Mouse (Mus musculus) hindbrain, embryonic 11.5 days (tissue): ENCODE measurements around the gene Trim44. TPM values are rescaled to one million over a fixed set of nuclear protein-coding genes. Genes with fewer than 3 reads are reported as not detected.

Source experiments
- ATAC-seq: fragments of 200-750 bp; cut with Nextera tagmentation; 2 replicates; pipeline ENCODE4 v1.8.0; 2017; ENCODE audit warnings: mild to moderate bottlenecking, moderate TSS enrichment, moderate library complexity; ENCODE audit not compliant: low FRiP score
- DNase-seq: peaks from one replicate; pipeline ENCODE4 v3.0.0-alpha.2; 2015; ENCODE audit warnings: low spot score
- H3K27ac ChIP-seq: fragments of 300-500 bp; sonication (generic); 2 replicates; pipeline ENCODE4 v1.5.1; 2014; ENCODE audit warnings: mild to moderate bottlenecking, low read depth, low read length
- H3K27me3 ChIP-seq: fragments of 300-500 bp; sonication (generic); 2 replicates; pipeline ENCODE4 v1.6.1; 2014; ENCODE audit warnings: mild to moderate bottlenecking, low read length, moderate library complexity, mixed read lengths; ENCODE audit not compliant: control insufficient read depth, insufficient read depth
- H3K36me3 ChIP-seq: fragments of 300-500 bp; sonication (generic); 2 replicates; pipeline ENCODE4 v1.6.1; 2014; ENCODE audit warnings: mild to moderate bottlenecking, low read length, moderate library complexity, mixed read lengths; ENCODE audit not compliant: control insufficient read depth, insufficient read depth
- H3K4me1 ChIP-seq: fragments of 300-500 bp; sonication (generic); replicated peaks from 2 replicates; pipeline ENCODE4 v1.6.1; 2014; ENCODE audit warnings: low read length, mixed read lengths; ENCODE audit not compliant: control insufficient read depth, insufficient read depth
- H3K4me2 ChIP-seq: fragments of 300-500 bp; sonication (generic); replicated peaks from 2 replicates; pipeline ENCODE4 v1.6.1; 2014; ENCODE audit warnings: mild to moderate bottlenecking, low read depth, low read length
- H3K4me3 ChIP-seq: fragments of 300-500 bp; sonication (generic); 2 replicates; pipeline ENCODE4 v1.5.1; 2014; ENCODE audit warnings: low read depth, low read length
- H3K9ac ChIP-seq: fragments of 300-500 bp; sonication (generic); 2 replicates; pipeline ENCODE4 v1.6.1; 2014; ENCODE audit warnings: low read depth, low read length
- H3K9me3 ChIP-seq: fragments of 300-500 bp; sonication (generic); 2 replicates; pipeline ENCODE4 v1.6.1; 2016; ENCODE audit warnings: low read length; ENCODE audit not compliant: control insufficient read depth
- WGBS: fragments of 180-500 bp; shearing (Covaris S2); extraction: QIAGEN DNeasy Blood & Tissue Kit; methylation state at CpG from one replicate; pipeline ENCODE4 v1.1.7; 2014; 5-methylcytosine and 5-hydroxymethylcytosine counted together
- polyA plus RNA-seq: library from polyadenylated mRNA; unstranded; fragments of >200 nt; fragmentation: Nextera tagmentation; extraction: Ambion mirVana; gene quantifications from 2 replicates; pipeline ENCODE4 v1.2.1, GENCODE M21; 2014

Gene Trim44
- polyA plus RNA-seq, 1 experiment from 2014 or later = 44.3 TPM

DNA sequence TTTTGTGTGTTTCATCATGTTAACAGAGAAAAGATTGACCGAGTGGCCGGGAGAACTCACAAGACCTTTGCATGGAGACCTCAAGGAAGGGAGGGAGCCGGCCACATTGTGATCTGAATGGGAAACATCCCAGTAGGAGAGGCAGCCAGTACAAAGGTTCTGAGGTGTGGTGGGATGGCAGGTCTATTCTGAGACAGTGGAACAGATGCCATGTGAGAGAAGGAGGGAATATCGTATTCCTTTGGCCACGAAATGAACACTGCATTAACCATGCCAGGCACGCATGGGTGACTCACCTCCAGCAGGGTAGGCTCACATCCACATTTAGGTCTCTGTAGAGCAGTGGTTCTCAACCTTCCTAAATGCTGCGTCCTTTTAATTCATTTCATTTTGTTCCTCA, 154.4 kb downstream of the Trim44 start:
- Histone ChIP-seq H3K4me3 (no peak overlapping the region), H3K27ac (no peak overlapping the region), H3K4me1 (peaks cover 4% of the 10 kb centered on the region; the same call in 1 of the 2 replicates), H3K4me2 (no peak overlapping the region), H3K9ac (no peak overlapping the region), H3K36me3 (no peaks in the 10 kb centered on the region), H3K27me3 (no peaks in the 10 kb centered on the region), H3K9me3 (no peaks in the 10 kb centered on the region)
- WGBS = 88% methylated on average over 7 of the region's 7 CpGs
- no peak for ATAC-seq
- DNase-seq = no peak

DNA sequence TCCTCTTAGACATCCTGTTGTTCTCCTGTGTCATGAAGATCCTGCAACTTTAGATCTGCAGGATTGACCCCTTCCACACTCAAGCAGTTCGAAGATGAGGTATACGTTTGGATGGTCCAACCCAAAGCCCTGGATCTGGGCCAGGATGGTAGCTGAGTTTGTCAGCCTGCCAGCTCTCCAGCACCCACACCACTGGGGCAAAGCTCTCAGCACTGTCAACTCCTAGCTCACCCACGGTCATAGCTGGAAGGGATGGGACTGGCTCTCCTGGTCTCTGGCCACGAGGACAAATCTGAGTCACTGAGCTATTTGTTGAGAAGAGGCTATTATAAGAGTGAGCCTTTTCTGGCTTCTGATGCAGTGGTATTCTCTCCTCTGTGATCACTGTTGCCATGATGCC, 155.0 kb downstream of the Trim44 start:
- Histone ChIP-seq H3K9ac (no peak overlapping the region), H3K36me3 (no peaks in the 10 kb centered on the region), H3K4me3 (no peak overlapping the region), H3K9me3 (no peaks in the 10 kb centered on the region), H3K27ac (no peak overlapping the region), H3K4me2 (no peak overlapping the region), H3K4me1 (no peaks in the 10 kb centered on the region), H3K27me3 (no peaks in the 10 kb centered on the region)
- WGBS = 83% methylated on average over 4 of the region's 4 CpGs
- no peak for DNase-seq
- no peak for ATAC-seq

Other genes starting within 250 kb of the Trim44 start
- 48.7 and 50.9 TPM in 2 replicates for gene Ldlrad3, start 221.4 kb downstream of the Trim44 start, polyA plus RNA-seq
- 17.2 and 21.9 TPM in 2 replicates for gene Fjx1, start 44.7 kb upstream of the Trim44 start, polyA plus RNA-seq
- 0.38 and 1.8 TPM in 2 replicates for gene Pamr1, start 142.2 kb upstream of the Trim44 start, polyA plus RNA-seq